Mouse (Mus musculus) hindbrain, embryonic 16.5 days (tissue): Measurements from ENCODE around the gene Atxn7l2. TPM values are rescaled to one million over a fixed set of nuclear protein-coding genes. Genes with fewer than 3 reads are reported as not detected.
A peak's percentile ranks its signal among the peaks of the same experiment; 100 is the strongest.

Experiments
- ATAC-seq: fragments of 200-750 bp; cut with Nextera tagmentation; 2 replicates; pipeline ENCODE4 v1.8.0; 2017; ENCODE audit warnings: moderate TSS enrichment, moderate library complexity
- H3K27ac ChIP-seq: fragments of 300-500 bp; sonication (generic); 2 replicates; pipeline ENCODE4 v1.5.1; 2014; ENCODE audit warnings: low read depth, mild to moderate bottlenecking, control low read depth, low read length, moderate library complexity
- H3K27me3 ChIP-seq: fragments of 300-500 bp; sonication (generic); replicated peaks from 2 replicates; pipeline ENCODE4 v1.6.1; 2014; ENCODE audit warnings: low read length; ENCODE audit not compliant: control insufficient read depth, insufficient read depth
- H3K36me3 ChIP-seq: fragments of 300-500 bp; sonication (generic); 2 replicates; pipeline ENCODE4 v1.6.1; 2014; ENCODE audit warnings: mild to moderate bottlenecking, low read length, moderate library complexity, mixed read lengths; ENCODE audit not compliant: control insufficient read depth, insufficient read depth
- H3K4me1 ChIP-seq: fragments of 300-500 bp; sonication (generic); 2 replicates; pipeline ENCODE4 v1.6.1; 2014; ENCODE audit warnings: low read depth, low read length; ENCODE audit not compliant: control insufficient read depth, insufficient read depth
- H3K4me2 ChIP-seq: fragments of 300-500 bp; sonication (generic); 2 replicates; pipeline ENCODE4 v1.6.1; 2014; ENCODE audit warnings: mild to moderate bottlenecking, low read length, control low read depth, moderate library complexity
- H3K4me3 ChIP-seq: fragments of 300-500 bp; sonication (generic); 2 replicates; pipeline ENCODE4 v1.5.1; 2014; ENCODE audit warnings: mild to moderate bottlenecking, low read length, control low read depth, moderate library complexity
- H3K9ac ChIP-seq: fragments of 300-500 bp; sonication (generic); 2 replicates; pipeline ENCODE4 v1.6.1; 2014; ENCODE audit warnings: low read depth, mild to moderate bottlenecking, control low read depth, low read length, moderate library complexity
- H3K9me3 ChIP-seq: fragments of 300-500 bp; sonication (generic); 2 replicates; pipeline ENCODE4 v1.6.1; 2014; ENCODE audit warnings: mild to moderate bottlenecking, low read length, moderate library complexity; ENCODE audit not compliant: control insufficient read depth
- WGBS: fragments of 180-500 bp; shearing (Covaris S2); extraction: QIAGEN DNeasy Blood & Tissue Kit; methylation state at CpG from one replicate; pipeline ENCODE4 v1.1.7; 2014; 5-methylcytosine and 5-hydroxymethylcytosine counted together
- polyA plus RNA-seq: library from polyadenylated mRNA; unstranded; fragments of >200 nt; fragmentation: Nextera tagmentation; extraction: Ambion mirVana; gene quantifications from 2 replicates; pipeline ENCODE4 v1.2.1, GENCODE M21; 2015

Gene Atxn7l2
- polyA plus RNA-seq, 1 experiment from 2014 or later = 19.6 TPM

DNA sequence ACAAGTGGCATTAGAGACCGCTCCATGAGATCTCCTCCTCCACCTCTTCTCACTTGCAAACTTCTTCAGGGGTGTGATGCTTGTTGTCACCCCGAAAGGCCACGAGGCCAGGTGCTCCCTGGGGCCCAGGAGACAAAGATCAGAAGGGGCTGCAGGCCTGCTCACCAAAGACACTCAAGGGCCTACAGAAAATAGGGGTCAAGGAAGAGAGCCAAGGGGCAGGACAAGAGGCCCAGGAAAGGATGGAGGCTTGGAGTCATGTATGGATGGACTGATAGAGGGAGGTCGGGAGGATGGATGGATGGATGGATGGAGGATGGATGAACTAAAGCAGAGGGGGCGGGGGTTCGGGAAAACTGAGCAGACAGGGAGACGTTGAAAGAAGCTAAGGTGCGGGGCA, 1.2 kb downstream of the Atxn7l2 start:
- Histone ChIP-seq H3K27me3 (no peaks in the 10 kb centered on the region), H3K4me2 (peak overlapping the region; percentile 90), H3K4me3 (peak overlapping the region; percentile 50), H3K9ac (peak overlapping the region; percentile 81), H3K9me3 (no peaks in the 10 kb centered on the region), H3K4me1 (peaks cover 22% of the 10 kb centered on the region), H3K27ac (peak overlapping the region; percentile 97), H3K36me3 (peaks cover 10% of the 10 kb centered on the region)
- no peak for ATAC-seq
- 8% methylated on average over 8 of the region's 8 CpGs for WGBS

DNA sequence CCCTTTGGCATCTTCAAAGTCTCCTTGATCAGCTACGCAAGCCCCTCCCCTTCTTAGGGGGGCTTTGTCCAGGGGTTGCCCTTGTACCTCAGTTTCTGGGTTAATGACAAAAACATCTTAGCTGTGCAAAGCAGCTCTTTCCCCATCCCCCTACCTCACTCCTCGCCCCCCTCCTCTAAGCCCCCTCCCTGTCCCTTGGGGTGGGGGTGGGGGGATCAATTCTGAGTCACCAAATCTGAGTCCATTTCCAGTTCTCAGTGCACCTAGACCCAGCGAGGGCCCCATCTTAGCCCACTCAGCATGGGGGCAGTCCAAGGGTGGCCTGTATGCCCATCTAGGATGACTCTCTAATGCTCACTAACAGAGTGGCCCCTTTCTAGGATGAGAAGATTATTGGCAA, 1.7 kb downstream of the Atxn7l2 start:
- WGBS = 52% methylated on average over 3 of the region's 3 CpGs
- Histone ChIP-seq H3K27me3 (no peaks in the 10 kb centered on the region), H3K9ac (peak overlapping the region; percentile 81), H3K4me1 (peaks cover 22% of the 10 kb centered on the region), H3K27ac (no peak overlapping the region), H3K36me3 (peaks cover 10% of the 10 kb centered on the region), H3K4me3 (peak overlapping the region; percentile 50), H3K9me3 (no peaks in the 10 kb centered on the region), H3K4me2 (peak overlapping the region; percentile 90)
- ATAC-seq = no peak

DNA sequence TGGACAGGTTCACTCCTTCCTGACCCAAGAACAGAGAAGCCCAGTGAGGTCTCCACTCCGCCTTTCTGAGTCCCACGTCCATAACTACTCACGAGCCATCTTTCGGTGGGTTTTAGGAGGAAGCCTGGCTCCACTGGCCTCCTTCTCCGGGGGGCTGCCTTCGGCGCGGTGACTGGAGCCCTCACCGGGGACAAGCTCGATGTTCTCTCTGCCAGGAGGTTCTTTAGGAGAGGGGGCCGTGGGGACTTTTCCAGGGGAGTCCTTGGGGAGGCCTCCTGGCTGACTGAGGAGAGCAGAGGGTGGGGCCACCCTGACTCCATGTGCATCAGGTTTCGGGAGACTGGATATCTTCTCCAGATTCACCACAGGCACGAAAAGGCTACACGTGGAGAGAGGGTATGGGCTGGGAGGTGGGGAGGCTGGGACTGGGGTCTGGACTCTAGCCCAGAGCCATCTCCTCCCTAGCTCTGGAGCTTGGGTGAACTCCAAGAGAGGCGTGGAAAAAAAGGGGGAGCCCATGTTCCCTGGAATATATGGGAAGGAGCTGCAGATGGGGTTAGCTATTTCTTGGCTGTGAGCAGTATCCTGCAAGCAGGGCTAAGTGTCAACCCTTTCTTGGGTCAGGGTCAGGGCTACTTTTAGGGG, 3.9 kb downstream of the Atxn7l2 start:
- no peak overlapping the region for H3K4me2 ChIP-seq
- H3K36me3 ChIP-seq = peaks cover 20% of the 10 kb centered on the region
- 81% methylated on average over 15 of the region's 15 CpGs for WGBS
- H3K9ac ChIP-seq = no peak overlapping the region
- no peaks in the 10 kb centered on the region for H3K9me3 ChIP-seq
- H3K27ac ChIP-seq = no peak overlapping the region
- no peaks in the 10 kb centered on the region for H3K27me3 ChIP-seq
- peaks cover 16% of the 10 kb centered on the region for H3K4me1 ChIP-seq
- no peak overlapping the region for H3K4me3 ChIP-seq
- no peak for ATAC-seq

DNA sequence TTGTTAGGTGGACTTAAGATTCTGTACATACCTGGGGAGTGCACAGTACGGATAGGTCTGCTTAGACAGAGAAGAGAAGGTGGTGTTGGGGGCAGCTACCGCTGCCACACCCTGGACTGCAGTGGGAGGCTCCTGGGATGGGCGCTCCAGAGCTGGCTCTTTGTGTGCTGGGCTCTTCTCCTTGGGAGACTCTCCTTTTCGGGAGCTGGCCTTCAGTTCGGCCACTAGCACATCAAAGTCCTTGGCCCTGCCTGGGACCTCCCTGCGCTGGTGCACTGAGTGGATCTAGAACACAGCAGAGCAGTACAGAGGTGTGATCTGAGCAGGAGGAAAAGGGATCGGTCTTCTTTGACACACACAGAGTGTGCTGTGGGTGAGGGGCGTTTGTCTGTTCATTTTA, 5.1 kb downstream of the Atxn7l2 start:
- no peak overlapping the region for H3K9ac ChIP-seq
- H3K27me3 ChIP-seq = no peaks in the 10 kb centered on the region
- no peak overlapping the region for H3K4me3 ChIP-seq
- H3K4me2 ChIP-seq = no peak overlapping the region
- peaks cover 15% of the 10 kb centered on the region for H3K4me1 ChIP-seq
- no peak for ATAC-seq
- 92% methylated on average over 8 of the region's 8 CpGs for WGBS
- no peak overlapping the region for H3K27ac ChIP-seq
- H3K9me3 ChIP-seq = no peaks in the 10 kb centered on the region
- peaks cover 22% of the 10 kb centered on the region for H3K36me3 ChIP-seq

DNA sequence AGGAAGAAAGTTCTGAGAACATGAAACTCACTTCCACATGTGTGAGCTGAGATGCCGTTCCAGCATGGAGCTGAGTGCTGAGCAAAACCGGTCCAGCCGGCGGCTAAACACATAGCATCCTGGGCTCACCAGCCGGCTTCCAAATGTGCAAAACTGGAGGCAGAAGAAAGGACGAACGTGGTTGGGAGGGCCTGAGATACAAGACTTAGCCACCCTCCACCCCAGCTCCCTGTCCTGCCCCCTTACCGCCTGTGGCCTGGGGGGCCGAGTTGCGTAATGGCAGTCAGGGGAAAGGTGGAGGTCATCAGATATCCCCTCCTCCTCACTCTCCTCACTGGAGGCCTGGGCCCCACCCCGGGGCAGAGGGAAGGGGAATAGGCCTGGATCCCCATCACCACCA, 6.3 kb downstream of the Atxn7l2 start:
- no peak overlapping the region for H3K27ac ChIP-seq
- peaks cover 22% of the 10 kb centered on the region for H3K36me3 ChIP-seq
- no peaks in the 10 kb centered on the region for H3K9me3 ChIP-seq
- no peak overlapping the region for H3K9ac ChIP-seq
- peaks cover 15% of the 10 kb centered on the region for H3K4me1 ChIP-seq
- ATAC-seq = no peak
- 87% methylated on average over 11 of the region's 11 CpGs for WGBS
- H3K4me2 ChIP-seq = no peak overlapping the region
- no peaks in the 10 kb centered on the region for H3K27me3 ChIP-seq
- no peak overlapping the region for H3K4me3 ChIP-seq

DNA sequence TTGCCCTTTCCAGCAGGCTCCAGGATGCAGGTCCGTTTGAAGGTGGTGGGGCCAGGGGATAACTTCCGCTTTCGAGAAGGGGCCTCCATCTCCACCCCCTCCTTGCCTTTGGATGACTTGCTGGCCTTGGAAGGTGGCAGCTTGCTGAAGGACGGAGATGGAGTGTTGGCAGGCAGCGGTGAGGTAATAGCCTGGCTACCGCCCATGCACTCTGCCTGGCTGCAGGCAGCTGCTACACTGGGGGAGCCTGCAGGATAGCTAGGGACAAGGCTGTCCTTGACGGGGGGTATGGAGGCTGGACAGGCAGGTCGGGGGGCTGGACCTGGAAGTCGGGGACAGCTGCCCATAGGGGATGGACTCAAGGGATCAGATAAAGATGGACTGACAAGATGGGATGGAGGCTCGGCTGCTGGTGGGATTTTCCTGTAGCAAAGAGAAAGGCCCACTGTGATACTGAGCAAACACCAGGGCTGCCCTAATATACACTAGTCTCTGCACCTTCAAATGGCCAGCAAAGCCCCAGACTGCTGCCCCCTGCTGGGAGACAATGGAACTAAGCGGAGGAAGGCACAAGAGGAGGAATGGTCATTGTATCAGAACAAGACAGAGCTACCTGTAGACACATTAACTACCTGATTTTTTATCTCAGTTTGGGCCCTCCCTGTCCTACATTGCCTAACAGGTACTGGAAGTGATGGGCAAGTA, 7.0 kb downstream of the Atxn7l2 start:
- no peak overlapping the region for H3K4me3 ChIP-seq
- H3K9ac ChIP-seq = no peak overlapping the region
- no peaks in the 10 kb centered on the region for H3K9me3 ChIP-seq
- H3K27me3 ChIP-seq = no peaks in the 10 kb centered on the region
- H3K4me2 ChIP-seq = no peak overlapping the region
- H3K27ac ChIP-seq = no peak overlapping the region
- H3K36me3 ChIP-seq = peaks cover 24% of the 10 kb centered on the region
- 81% methylated on average over 11 of the region's 11 CpGs for WGBS
- no peak for ATAC-seq
- peaks cover 9% of the 10 kb centered on the region for H3K4me1 ChIP-seq

DNA sequence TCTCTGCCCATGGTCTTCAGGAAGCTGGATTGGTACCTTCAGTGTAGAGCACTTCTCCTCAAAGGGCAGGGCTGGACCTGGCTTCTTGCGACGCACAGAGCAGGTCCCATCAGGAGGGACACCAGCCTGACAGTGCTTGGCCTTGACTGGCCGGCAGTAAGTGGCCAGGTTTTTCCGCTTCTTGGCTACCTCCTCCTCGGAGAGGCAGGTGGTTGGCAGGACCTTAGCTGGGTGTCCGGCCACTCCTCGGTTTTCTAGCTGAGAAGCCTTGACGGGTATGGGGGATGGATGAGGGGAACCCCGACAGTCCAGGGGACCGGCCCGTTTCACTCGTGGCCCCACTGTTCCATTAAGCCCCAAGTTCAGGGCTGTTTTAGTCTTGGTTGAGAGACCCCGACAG, 7.5 kb downstream of the Atxn7l2 start:
- H3K9ac ChIP-seq = no peak overlapping the region
- WGBS = 95% methylated on average over 13 of the region's 13 CpGs

DNA sequence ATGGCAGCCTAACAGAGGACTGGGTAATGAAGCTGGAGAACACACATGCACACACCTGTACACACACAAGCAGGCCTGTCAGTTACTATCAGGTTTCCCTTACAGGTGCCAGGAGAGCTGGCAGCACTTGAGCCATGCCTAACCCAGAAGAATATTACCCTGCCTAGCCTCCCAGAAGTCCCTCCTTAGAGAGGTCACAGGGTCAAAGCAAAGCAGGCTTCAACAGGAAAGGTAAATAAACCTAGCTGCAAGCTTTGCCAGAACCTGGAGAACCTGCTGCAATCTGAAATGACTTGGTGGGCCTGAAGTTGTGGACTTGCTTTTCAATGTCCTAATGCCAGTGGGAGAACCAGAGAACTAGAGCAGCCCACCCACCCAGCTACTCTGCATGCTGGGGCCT, 8.2 kb downstream of the Atxn7l2 start:
- peaks cover 4% of the 10 kb centered on the region for H3K4me1 ChIP-seq
- H3K9ac ChIP-seq = no peak overlapping the region
- peaks cover 24% of the 10 kb centered on the region for H3K36me3 ChIP-seq
- no peaks in the 10 kb centered on the region for H3K9me3 ChIP-seq
- no peak overlapping the region for H3K4me2 ChIP-seq
- no peak overlapping the region for H3K27ac ChIP-seq
- H3K4me3 ChIP-seq = no peak overlapping the region
- H3K27me3 ChIP-seq = no peaks in the 10 kb centered on the region
- ATAC-seq = no peak

More for the DNA sequence above, 7.5 kb downstream of the Atxn7l2 start:
- Histone ChIP-seq H3K9me3 (no peaks in the 10 kb centered on the region), H3K27me3 (no peaks in the 10 kb centered on the region), H3K27ac (no peak overlapping the region), H3K36me3 (peaks cover 24% of the 10 kb centered on the region), H3K4me3 (no peak overlapping the region), H3K4me1 (peaks cover 4% of the 10 kb centered on the region), H3K4me2 (no peak overlapping the region)
- no peak for ATAC-seq

DNA sequence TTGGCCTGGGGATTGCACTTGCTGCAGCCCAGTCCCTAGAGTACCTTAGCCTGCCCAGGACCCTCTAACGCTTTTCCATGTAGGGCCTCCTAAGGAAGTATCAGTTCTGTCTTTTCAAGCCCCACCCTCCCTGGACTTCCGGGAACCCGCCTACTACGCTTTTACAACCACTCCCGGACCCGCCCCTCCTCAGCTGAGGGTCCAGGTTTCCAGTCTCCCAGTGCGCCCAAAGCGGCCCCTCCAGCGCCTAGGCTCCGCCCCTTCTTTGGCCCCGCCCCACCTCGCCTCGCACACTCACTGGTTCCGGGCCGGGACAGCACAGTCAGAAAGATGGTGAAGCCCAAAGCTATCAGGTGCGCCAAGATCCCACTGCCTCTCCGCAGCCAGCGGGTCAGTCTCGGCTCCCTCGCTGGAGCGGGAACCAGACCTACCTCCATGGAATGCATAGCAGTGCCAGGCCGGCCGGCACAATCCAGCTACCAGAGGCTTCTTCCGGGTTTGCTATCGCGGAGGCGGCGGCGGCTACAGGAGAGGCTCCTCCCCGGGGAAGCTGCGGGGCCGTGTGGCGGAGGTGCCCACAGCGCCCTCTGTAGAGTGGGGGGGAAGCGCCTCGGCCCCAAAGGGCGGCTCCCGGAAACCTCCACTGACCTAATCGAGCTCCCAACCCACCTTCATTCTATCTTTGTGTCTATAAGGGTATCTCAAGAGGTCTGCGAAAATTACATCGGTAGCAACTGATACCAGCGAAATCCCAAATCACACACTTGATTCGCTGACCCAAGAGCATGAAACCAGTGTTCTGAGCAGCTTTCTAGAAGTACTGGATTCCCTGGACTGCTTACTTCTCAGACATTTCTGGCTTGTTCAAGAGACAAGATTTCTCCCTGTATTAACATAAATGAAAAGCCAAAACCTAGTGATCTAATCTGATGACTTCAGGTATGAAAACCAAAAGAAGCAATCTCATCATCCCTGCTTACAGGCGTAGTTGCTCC, 10.1 kb downstream of the Atxn7l2 start, which contains the start of gene Cyb561d1:
Cyb561d1 (minus strand) TSS at position 884 of the 995 bp plus-strand sequence.
- 3% methylated on average over 44 of the region's 44 CpGs for WGBS
- Histone ChIP-seq H3K9ac (peak within 1 kb of the TSS; percentile 69), H3K27me3 (no peaks in the 10 kb centered on the region), H3K36me3 (peaks cover 18% of the 10 kb centered on the region), H3K4me2 (peak within 1 kb of the TSS; percentile 69), H3K27ac (peak within 1 kb of the TSS; percentile 74), H3K9me3 (no peaks in the 10 kb centered on the region), H3K4me1 (peaks cover 22% of the 10 kb centered on the region), H3K4me3 (peak within 1 kb of the TSS; percentile 58)
- peak; percentile 84 for ATAC-seq
